Mouse (Mus musculus) heart, adult 11 months (tissue): ENCODE results near the gene Gpr174.
"Not testable (repeated sequence)": the region's sequence is repeated elsewhere in the genome, so short reads cannot be mapped to it uniquely, and the experiment has no call there.

Source experiments
- DNase-seq: peaks from one replicate; pipeline ENCODE4 v3.0.0; 2022

The Gpr174 gene

GRCm38 (mm10) chrX:107255486-107256227, at the start of gene Gpr174:
Gene Gpr174 (plus strand): TSS chrX:107255878.
- no peak for DNase-seq

- DNase-seq = no peak
Measured at GRCm38 (mm10) chrX:107217577-107218090, 38.0 kb upstream of the Gpr174 start.

DNA sequence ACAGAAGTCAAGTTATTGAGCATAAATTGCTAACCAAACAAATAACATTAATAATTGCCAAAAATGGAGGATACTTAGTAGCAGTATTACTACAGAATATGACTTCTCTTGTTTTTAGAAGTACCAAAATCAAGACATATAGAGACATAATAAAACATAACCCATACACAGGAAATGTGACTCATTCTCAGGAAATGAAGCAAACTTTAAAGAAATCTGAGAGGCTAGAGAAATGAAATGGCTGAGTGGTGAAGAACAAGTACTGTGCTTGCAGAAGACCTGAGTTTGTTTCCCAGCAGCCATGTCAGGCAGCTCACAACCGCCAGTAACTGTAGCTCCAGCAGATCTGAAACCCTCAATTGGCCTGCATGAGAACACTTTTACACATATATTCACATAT, 30.8 kb upstream of the Gpr174 start:
- no peak for DNase-seq

DNA sequence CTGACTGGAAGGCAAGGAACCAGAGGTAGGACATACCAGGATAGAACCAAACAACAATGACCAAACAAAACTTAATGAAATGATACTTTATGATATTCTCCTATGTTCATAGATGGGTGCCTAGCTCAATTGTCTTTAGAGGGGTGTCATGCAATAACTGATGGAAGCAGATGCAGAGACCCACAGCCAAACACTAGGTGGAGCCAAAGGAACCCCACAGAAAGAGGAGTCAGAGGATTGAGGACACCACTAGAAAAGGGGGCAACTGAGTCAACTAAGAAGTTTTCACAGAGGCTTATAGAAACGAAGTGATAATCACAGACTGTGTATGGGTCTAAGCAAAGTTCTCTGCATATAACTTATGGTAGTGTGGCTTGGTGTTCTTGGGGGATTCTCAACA, 24.5 kb upstream of the Gpr174 start:
- DNase-seq = no peak

- no peak for DNase-seq
Measured at GRCm38 (mm10) chrX:107234655-107235054, 21.0 kb upstream of the Gpr174 start.

- DNase-seq = no peak
Measured at GRCm38 (mm10) chrX:107236461-107236860, 19.2 kb upstream of the Gpr174 start.

GRCm38 (mm10) chrX:107250390-107250789, 5.3 kb upstream of the Gpr174 start:
- no peak for DNase-seq

- no peak for DNase-seq
Measured at GRCm38 (mm10) chrX:107264619-107265018, 8.9 kb downstream of the Gpr174 start.

DNA sequence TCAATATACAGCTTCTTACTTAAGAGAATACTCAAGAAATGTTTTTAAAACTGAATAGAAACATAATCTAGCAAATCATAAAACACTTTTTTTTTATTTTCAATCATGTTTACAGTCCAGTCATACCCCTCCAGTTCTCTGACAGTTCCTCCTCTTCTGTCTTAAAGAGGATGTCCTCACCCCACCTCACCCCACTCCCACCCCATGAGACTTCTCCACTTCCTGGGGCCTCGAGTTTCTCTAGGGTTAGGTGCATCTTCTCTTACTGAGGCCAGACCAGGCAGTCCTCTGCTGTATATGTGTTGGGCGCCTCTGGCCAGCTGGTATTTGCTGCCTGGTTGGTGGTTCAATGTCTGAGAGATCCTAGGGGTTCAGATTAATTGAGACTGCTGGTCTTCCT, 21.9 kb downstream of the Gpr174 start:
- DNase-seq = no peak

GRCm38 (mm10) chrX:107284211-107284610, 28.5 kb downstream of the Gpr174 start:
- DNase-seq = no peak

GRCm38 (mm10) chrX:107297861-107298260, 42.2 kb downstream of the Gpr174 start:
- not testable (repeated sequence) for DNase-seq

GRCm38 (mm10) chrX:107298761-107299160, 43.1 kb downstream of the Gpr174 start:
- no peak for DNase-seq

- DNase-seq = no peak
Measured at GRCm38 (mm10) chrX:107306492-107306891, 50.8 kb downstream of the Gpr174 start.

DNA sequence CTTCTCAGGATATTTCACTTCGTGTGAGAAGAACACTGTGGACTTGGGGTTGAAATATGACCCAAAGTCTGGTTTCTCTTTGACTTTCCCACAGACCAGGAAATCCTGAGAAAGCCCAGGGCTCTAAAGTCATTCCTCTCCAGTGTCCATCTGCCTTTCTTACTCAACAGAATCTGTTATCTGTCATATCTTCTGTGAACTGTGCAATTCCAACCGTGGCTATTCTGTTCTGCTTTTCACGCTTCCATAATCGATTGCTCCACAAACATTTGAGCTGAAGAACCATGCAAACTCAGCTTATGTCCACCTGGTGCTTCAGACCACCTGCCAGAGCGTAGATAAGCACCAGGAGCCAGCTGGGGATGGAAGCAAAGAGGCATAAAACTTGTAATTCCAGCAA, 56.9 kb downstream of the Gpr174 start:
- no peak for DNase-seq

DNA sequence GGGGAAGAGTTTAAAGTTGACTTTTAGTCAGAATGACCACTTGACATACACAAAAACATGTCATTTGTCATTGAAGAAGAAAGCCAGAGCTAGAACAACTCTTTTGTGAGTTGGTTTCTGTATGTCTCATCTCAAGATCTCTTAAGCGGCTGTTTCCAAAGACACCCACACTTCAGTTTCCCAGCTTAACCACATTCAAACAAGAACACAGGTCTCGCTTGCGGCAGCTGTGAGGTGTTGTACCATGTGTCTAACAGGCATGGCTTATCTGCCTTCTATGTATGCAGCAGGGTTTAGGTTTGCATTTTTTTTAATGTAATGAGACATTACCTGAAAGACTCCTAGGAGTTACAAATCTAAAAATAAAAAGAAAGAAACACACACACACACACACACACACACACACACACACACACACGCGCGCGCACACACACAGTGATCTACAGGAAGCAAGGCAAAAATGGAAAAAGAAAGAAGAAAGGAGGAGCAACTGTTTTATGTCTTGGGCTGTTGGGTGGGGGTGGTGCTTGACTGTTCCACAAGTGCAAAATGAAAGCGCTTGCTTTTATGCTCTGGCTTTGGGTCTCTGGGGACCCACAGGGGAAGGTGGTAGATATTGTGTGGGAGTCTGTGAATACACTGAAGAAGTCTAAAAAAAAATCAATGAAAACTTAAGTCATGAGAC, 70.2 kb downstream of the Gpr174 start:
- no peak for DNase-seq

DNA sequence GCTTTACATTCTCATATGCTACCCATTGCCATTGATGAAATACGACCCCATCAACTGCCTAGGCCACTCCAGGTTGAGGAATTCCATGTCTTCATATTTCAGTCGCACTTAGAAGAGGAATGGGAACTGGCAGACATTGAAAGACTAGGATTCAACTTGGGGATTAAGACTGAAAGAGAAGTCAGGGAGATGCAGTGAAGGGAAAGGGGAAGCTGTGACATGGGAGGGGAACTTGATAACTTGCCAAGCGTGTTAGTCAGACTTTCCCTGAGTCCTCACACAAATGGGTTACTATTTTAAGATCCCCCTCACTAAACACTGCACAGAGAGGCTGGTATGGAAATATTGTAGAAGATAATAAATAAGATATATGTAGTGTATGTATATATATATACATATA, 74.2 kb downstream of the Gpr174 start:
- peak; percentile 88 for DNase-seq

- DNase-seq = no peak
Measured at GRCm38 (mm10) chrX:107336609-107337008, 80.9 kb downstream of the Gpr174 start.

- DNase-seq = no peak
Measured at GRCm38 (mm10) chrX:107341980-107342379, 86.3 kb downstream of the Gpr174 start.
